Mouse (Mus musculus): ENCODE data around the gene Cops6. TPM values are rescaled to one million over a fixed set of nuclear protein-coding genes. Genes with fewer than 3 reads are reported as not detected.
A peak's percentile ranks its signal among the peaks of the same experiment; 100 is the strongest.

Gene Cops6
- polyA plus RNA-seq (2015; fragmentation: Nextera tagmentation; extraction: Ambion mirVana): 307 and 311 TPM in 2 replicates

- under 1% methylated on average over 42 of the region's 42 CpGs for WGBS
- Histone ChIP-seq H3K27me3 (no peaks in the 10 kb centered on the region), H3K4me3 (peak within 1 kb of the TSS; percentile 59), H3K4me1 (replicated peaks) (peaks cover 18% of the 10 kb centered on the region), H3K4me2 (peak within 1 kb of the TSS; percentile 76), H3K9me3 (no peaks in the 10 kb centered on the region), H3K36me3 (peaks cover 39% of the 10 kb centered on the region), H3K9ac (peak within 1 kb of the TSS; percentile 76), H3K27ac (replicated peaks) (peak within 1 kb of the TSS; percentile 30)
- ATAC-seq (ENCODE audit: low read depth): peak; percentile 97
Measured at GRCm38 (mm10) chr5:138160842-138161665, at the start of gene Cops6. TSS of gene Cops6 (plus strand) at chr5:138161071.

GRCm38 (mm10) chr5:138116255-138117198 is 44.3 kb upstream of the Cops6 start, which contains the start of gene Zscan21:
TSS of gene Zscan21 (plus strand) at chr5:138116903.
- Histone ChIP-seq H3K4me1 (replicated peaks) (peaks cover 27% of the 10 kb centered on the region), H3K27ac (replicated peaks) (peak within 1 kb of the TSS; percentile 92), H3K27me3 (no peaks in the 10 kb centered on the region), H3K9me3 (no peaks in the 10 kb centered on the region), H3K9ac (peak within 1 kb of the TSS; percentile 85), H3K4me2 (peak within 1 kb of the TSS; percentile 71), H3K36me3 (peaks cover 17% of the 10 kb centered on the region), H3K4me3 (peak within 1 kb of the TSS; percentile 66)
- peak; percentile 96 for ATAC-seq (ENCODE audit: low read depth)
- 8% methylated on average over 38 of the region's 38 CpGs for WGBS

GRCm38 (mm10) chr5:138117199-138118015 is 43.5 kb upstream of the Cops6 start:
- Histone ChIP-seq H3K36me3 (peaks cover 21% of the 10 kb centered on the region), H3K27me3 (no peaks in the 10 kb centered on the region), H3K4me3 (peak overlapping the region; percentile 66), H3K9ac (peak overlapping the region; percentile 85), H3K27ac (replicated peaks) (peak overlapping the region; percentile 92), H3K4me2 (peak overlapping the region; percentile 71), H3K4me1 (replicated peaks) (peaks cover 27% of the 10 kb centered on the region), H3K9me3 (no peaks in the 10 kb centered on the region)
- ATAC-seq (ENCODE audit: low read depth): peak; percentile 66
- WGBS: 11% methylated on average over 16 of the region's 16 CpGs

GRCm38 (mm10) chr5:138118041-138118440 is 42.8 kb upstream of the Cops6 start:
- peak overlapping the region; percentile 92 for H3K27ac ChIP-seq (replicated peaks)
- H3K9me3 ChIP-seq: no peaks in the 10 kb centered on the region
- H3K36me3 ChIP-seq: peaks cover 27% of the 10 kb centered on the region
- ATAC-seq (ENCODE audit: low read depth): no peak
- peaks cover 27% of the 10 kb centered on the region for H3K4me1 ChIP-seq (replicated peaks)
- peak overlapping the region; percentile 71 for H3K4me2 ChIP-seq
- H3K4me3 ChIP-seq: peak overlapping the region; percentile 66
- no peaks in the 10 kb centered on the region for H3K27me3 ChIP-seq
- 91% methylated on average over 3 of the region's 3 CpGs for WGBS
- H3K9ac ChIP-seq: peak overlapping the region; percentile 85

- ATAC-seq (ENCODE audit: low read depth): no peak
- WGBS: 69% methylated on average over 5 of the region's 5 CpGs
- Histone ChIP-seq H3K9me3 (no peaks in the 10 kb centered on the region), H3K27ac (replicated peaks) (no peak overlapping the region), H3K27me3 (no peaks in the 10 kb centered on the region), H3K4me2 (no peak overlapping the region), H3K4me1 (replicated peaks) (no peaks in the 10 kb centered on the region), H3K36me3 (peaks cover 81% of the 10 kb centered on the region), H3K4me3 (no peak overlapping the region), H3K9ac (no peak overlapping the region)
Measured at GRCm38 (mm10) chr5:138132425-138133064, 28.3 kb upstream of the Cops6 start.

DNA sequence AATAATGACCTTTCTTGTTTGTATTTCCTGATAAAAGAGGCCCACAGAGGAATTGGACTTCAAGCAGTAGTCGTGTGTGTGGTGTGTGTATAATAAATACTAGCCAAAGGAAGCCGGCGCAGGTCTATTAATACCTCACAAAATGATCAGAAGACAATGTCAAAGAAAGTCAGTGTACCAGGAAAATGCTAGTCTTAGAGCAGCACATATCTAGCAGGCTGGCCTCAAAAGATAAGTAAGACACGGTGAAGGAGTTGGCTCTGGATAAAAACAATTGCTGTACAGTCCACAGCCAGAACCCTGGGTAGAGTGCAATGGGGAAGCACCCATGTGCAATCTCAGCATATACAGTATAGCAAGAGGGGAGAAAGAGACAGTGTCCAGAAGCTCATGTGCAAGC is 23.6 kb upstream of the Cops6 start:
- no peaks in the 10 kb centered on the region for H3K27me3 ChIP-seq
- no peaks in the 10 kb centered on the region for H3K4me1 ChIP-seq (replicated peaks)
- H3K4me3 ChIP-seq: no peak overlapping the region
- no peak overlapping the region for H3K4me2 ChIP-seq
- WGBS: 94% methylated on average over 4 of the region's 4 CpGs
- no peak overlapping the region for H3K9ac ChIP-seq
- no peak overlapping the region for H3K27ac ChIP-seq (replicated peaks)
- no peak for ATAC-seq (ENCODE audit: low read depth)
- no peaks in the 10 kb centered on the region for H3K9me3 ChIP-seq
- H3K36me3 ChIP-seq: peaks cover 51% of the 10 kb centered on the region

DNA sequence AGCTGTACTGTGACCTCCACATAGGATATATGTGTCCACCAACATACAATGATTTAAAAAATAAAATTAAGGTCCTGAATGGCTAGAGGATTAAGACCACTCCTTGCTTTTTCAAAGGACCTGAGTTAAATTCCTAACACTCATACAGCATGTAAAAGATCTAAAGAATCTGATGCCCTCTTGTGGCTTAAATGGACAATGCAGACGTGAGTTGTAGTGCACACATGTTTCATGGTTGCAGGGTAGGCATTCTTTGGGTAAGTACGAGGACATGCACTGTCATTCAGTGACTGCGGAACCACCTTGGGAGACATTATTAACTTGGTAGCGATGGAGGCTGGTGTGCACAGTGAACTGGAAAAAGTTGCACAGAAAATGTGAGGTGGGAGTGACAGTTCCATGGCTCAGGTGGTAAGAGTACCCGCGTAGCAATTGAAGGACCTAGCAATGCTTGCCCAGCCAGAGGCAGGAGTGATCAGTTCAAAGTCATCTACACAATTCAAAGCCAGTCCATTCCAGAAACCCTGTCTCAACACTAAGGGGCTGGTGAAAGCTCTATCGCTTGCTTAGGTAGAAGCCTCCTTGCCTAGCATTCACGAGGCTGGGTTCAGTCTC is 22.8 kb upstream of the Cops6 start:
- 67% methylated on average over 8 of the region's 8 CpGs for WGBS
- Histone ChIP-seq H3K27me3 (no peaks in the 10 kb centered on the region), H3K36me3 (peaks cover 48% of the 10 kb centered on the region), H3K27ac (replicated peaks) (no peak overlapping the region), H3K4me2 (no peak overlapping the region), H3K4me3 (no peak overlapping the region), H3K9me3 (no peaks in the 10 kb centered on the region), H3K9ac (no peak overlapping the region), H3K4me1 (replicated peaks) (no peaks in the 10 kb centered on the region)
- peak; percentile 71 for ATAC-seq (ENCODE audit: low read depth)

- 70% methylated on average over 4 of the region's 4 CpGs for WGBS
- H3K36me3 ChIP-seq: peaks cover 48% of the 10 kb centered on the region
Measured at GRCm38 (mm10) chr5:138138585-138138984, 22.3 kb upstream of the Cops6 start.

GRCm38 (mm10) chr5:138154390-138154789 is 6.5 kb upstream of the Cops6 start:
- Histone ChIP-seq H3K4me2 (peak overlapping the region; percentile 88), H3K9me3 (no peaks in the 10 kb centered on the region), H3K4me3 (peak overlapping the region; percentile 66), H3K9ac (peak overlapping the region; percentile 93), H3K27me3 (no peaks in the 10 kb centered on the region), H3K36me3 (peaks cover 34% of the 10 kb centered on the region), H3K4me1 (replicated peaks) (peaks cover 15% of the 10 kb centered on the region), H3K27ac (replicated peaks) (peak overlapping the region; percentile 98)
- WGBS: 86% methylated on average over 3 of the region's 3 CpGs
- ATAC-seq (ENCODE audit: low read depth): no peak

More at GRCm38 (mm10) chr5:138138585-138138984, 22.3 kb upstream of the Cops6 start:
- ATAC-seq (ENCODE audit: low read depth): no peak
- Histone ChIP-seq H3K4me3 (no peak overlapping the region), H3K4me2 (no peak overlapping the region), H3K9ac (no peak overlapping the region), H3K27ac (replicated peaks) (no peak overlapping the region), H3K27me3 (no peaks in the 10 kb centered on the region), H3K9me3 (no peaks in the 10 kb centered on the region), H3K4me1 (replicated peaks) (no peaks in the 10 kb centered on the region)

- peak within 1 kb of the TSS; percentile 88 for H3K4me2 ChIP-seq
- ATAC-seq (ENCODE audit: low read depth): peak; percentile 98
- H3K4me1 ChIP-seq (replicated peaks): peaks cover 18% of the 10 kb centered on the region
- peak within 1 kb of the TSS; percentile 66 for H3K4me3 ChIP-seq
- no peaks in the 10 kb centered on the region for H3K27me3 ChIP-seq
- no peaks in the 10 kb centered on the region for H3K9me3 ChIP-seq
- H3K36me3 ChIP-seq: peaks cover 29% of the 10 kb centered on the region
- H3K9ac ChIP-seq: peak within 1 kb of the TSS; percentile 93
- H3K27ac ChIP-seq (replicated peaks): peak within 1 kb of the TSS; percentile 98
- WGBS: 0% methylated on average over 31 of the region's 31 CpGs
Measured at GRCm38 (mm10) chr5:138155443-138155976, 5.4 kb upstream of the Cops6 start, which contains the start of gene Zfp113. TSS of gene Zfp113 (minus strand) at chr5:138155744.
